Mouse (Mus musculus) urinary bladder, postnatal 4 days (tissue): ENCODE data around the gene Ifna2.

Experiments
- DNase-seq, 2 experiments: peaks; one replicate each; pipeline ENCODE4 v3.0.0; 2021 to 2022; ENCODE audit warnings: low spot score in 2 of 2

Ifna2 gene

DNA sequence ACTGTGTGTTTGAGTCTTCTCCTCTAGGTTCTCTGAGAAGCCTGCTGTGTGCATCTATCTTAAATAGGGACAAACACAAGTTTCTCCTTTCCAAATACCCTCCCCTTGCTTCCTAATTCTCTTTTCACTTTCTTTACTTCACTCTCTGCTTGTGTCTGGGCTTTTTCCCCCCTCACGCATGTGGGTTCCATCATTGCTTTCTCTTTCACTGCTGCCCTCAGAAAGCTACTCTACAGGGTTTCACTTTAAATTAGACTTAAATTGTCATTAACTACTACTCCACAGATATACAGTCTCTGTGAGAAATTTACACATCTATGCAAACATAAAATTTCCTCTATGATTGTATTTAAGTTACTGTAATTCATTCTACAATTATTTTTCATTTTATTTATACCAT is at the start of gene Ifna2:
Ifna2 (minus strand) TSS at position 101 of the 400 bp plus-strand sequence.
- no peak for DNase-seq

- no peak for DNase-seq
Measured at GRCm38 (mm10) chr4:88727324-88727723, 43.6 kb upstream of the Ifna2 start.

- DNase-seq: no peak
Measured at GRCm38 (mm10) chr4:88726727-88727126, 43.0 kb upstream of the Ifna2 start.

DNA sequence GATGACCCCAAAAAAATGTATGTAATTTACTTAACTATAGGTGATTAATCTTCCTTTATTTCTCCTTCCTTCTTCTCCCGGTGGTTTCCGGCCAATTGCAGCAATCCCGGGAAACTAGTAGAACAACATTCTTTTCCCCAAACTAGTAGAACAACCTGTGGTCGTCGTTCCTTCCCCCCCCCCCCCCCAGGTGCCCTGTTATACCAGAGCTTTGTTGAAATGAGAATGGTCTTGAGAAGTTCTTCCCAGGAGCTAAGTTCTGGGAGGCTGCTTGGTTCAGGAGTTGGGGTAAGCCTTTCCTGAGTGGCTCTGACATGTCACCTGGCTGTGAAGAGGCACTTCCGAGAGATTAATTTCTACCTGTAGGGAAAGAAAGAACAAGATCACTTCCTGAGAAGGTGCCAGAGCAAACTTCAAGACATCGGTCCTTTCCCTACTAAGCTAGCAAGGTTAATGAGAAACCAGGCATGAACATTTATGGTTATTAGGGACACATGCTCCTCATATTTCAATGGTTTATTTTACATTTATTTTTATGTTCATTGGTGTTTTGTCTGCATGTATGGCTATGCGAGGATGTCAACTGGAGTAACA is 39.9 kb upstream of the Ifna2 start:
- no peak for DNase-seq

DNA sequence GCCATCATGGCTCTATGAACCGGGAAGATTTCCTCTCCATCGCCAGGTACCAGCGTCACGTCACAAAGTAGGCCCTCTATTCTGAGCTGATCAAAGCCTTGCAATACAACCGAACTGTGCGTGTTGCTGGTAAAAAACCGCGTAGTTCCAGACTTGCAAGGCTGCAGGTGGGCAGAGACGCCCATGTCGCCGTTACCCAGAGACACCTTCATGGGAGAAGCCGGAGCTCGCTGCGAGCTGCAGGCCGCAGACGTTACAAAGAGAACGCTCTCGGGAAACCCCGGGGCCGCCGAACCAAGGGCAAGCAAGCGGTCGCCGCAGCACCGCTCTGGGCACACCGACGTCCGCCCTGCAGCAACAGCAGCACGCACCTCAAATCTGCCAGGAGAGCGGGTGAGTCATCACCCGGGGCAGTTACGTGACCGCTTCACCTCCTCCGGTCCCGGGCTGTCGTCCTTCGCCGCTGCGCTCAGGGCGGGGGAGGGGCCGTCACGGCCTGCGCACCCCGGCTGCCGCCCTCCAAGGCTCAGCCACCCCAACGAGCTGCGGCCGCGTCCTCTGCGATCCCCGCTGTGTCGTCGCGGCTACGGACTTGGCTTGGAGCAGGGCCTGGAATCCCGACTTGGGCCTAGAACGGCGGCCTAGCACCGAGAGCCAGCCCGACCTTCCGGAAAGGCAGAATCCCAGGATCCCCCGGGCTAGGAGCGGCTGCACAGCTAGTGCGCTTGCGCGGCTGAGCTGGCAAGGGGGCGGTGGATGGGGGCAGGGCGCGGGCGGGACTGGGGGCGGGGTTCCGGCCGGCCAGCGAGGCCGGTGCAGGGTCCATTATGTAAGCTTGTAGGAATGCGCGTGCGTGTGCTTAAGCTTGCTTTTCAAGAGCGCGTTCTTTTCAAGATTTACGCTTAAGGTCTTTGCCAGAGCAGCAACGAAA is 38.3 kb upstream of the Ifna2 start, which contains the start of the genes Gm26566 and Klhl9:
Gm26566 (plus strand) TSS at position 15 of the 931 bp plus-strand sequence.
Klhl9 (minus strand) TSS at position 675 of the 931 bp plus-strand sequence.
- peak; percentile 92 to 93 for DNase-seq

- no peak for DNase-seq
Measured at GRCm38 (mm10) chr4:88718715-88719114, 35.0 kb upstream of the Ifna2 start.

- no peak for DNase-seq
Measured at GRCm38 (mm10) chr4:88715059-88715458, 31.3 kb upstream of the Ifna2 start.

- DNase-seq: no peak
Measured at GRCm38 (mm10) chr4:88714281-88714680, 30.6 kb upstream of the Ifna2 start.

DNA sequence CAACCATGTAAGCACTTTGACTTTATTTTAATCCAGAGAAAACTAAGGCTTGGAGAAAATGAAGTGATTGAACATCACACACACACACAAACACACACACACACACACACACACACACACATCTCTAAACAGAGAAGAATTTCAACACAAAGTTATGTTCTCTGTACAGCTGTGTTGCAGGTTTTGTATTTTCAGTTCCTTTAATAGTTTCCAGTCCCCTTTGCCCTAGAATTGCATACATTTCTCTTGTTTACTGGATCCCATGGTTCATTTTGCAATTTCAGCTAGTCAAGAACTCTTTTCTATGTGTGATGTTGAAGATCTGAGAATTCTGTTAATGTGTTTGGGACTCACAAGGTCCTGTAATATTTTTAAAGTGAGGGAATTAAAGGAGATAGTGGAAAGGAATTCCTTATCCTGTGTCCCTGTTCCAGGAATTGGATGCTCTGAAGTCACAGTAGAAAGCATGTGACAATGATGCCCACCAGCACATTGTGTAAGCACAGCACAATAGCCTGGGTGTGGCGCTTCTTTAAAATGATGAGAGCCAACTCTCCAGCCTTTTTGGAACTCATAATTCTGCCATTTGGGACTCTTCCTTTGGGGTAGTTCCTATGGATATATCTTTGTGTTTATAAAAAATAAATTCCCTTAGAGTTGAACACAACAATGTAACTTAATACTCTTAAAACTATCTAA is 23.6 kb upstream of the Ifna2 start:
- DNase-seq: no peak

DNA sequence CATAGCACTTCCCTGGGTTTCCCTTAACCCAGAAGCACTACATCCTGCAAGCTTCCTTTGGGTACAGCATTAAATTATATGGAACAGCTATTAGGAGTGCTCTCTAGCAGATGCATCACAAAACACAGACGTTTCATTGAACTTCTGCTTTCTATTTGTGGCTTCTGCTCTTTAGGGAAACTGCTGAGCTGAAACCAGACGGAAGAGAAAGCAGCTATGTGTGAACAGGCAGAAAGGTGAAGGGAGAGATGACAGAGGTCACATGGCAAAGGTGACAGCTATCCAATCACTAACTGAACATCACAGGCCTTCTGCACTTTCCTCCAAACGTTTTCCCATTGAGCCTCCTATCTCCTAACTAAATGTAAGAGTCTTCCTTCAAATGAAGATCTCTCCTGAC is 22.2 kb upstream of the Ifna2 start:
- DNase-seq: no peak

DNA sequence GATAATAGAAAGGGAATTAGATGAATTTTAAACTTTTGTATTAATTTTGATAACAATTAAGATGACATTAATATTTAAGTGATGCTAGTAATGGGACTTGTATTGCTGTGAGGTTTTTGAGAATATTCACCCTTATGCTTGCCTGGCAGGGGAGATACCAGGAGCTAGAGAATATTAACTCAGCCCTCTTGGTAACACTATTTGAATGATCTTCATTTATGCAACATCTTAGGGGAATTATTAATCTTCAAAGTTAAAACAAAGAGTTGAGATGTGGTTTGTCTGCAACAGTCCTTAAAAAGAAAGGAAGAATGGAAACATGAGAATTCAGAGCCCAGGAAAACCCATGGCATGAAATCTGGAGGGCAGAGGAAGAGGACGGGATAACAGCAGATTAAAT is 15.6 kb upstream of the Ifna2 start:
- no peak for DNase-seq

DNA sequence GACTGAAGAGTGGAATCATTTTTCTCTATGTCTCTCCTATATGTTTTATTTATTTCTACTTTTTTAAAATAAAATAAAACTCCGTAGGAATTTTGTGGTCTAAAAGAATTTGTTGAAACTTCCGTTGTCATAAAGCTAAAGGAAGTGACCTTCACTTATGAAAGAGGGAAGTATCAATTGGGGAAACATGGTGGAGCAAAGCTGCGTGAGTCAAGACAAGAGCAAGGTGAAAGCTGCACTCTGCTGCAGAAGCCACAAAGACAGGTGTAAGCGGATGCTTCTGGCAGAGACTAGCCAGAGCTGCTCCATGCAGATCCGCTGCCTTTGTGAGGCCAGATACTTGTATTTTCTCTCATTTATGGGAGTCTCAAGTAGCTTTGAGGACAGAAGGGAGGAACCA is 15.1 kb upstream of the Ifna2 start:
- DNase-seq: no peak

- no peak for DNase-seq
Measured at GRCm38 (mm10) chr4:88697753-88698152, 14.0 kb upstream of the Ifna2 start.

DNA sequence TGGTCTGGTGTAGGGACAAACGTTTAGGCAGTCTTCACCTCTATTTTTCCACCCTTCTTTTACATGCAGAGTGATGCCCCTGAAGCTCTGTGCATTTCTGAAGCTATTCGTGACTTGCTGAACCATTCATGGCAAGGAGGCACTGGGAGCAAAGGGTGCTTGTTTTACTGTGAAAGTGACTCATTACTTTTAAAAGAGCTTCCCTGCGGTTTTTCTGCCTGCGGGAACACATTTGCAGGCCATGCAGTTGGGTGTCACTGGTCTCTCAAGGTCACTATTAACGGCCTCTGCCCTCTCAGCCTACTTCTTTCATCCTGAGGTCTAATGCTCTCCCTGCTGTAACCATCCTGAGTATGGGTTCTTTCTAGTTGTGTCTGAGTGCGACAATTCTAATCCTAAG is 13.4 kb upstream of the Ifna2 start:
- no peak for DNase-seq

DNA sequence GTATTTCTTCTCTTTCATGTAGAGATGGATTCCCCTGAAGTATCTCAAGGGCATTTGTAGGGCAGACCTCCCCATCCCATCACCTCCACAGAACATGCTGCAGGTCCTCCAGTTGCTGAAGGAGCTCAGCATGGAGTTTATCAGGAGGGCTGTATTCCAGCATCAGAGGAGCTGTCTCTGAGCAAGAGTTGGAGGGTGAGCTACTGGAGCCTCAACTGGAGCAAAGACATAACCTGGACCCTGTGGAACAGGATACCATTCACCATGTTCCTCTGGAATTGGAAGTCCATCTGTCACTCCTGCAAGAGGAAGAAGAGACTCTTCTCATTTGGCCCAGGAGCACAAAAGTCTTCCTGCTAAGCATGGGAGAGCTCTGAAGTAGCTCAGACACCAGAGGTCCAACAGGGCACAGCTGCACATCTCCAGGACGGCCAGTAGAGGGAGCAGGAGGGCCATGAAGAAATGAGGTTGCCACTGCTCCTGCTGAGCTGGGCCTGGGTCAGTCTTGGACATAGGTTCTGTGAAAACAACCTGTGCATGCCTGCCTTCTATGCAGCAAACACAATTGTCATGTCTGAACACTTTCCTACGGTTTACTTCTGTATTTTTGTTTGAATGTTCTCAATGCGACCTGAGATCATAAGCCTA is 12.6 kb upstream of the Ifna2 start:
- DNase-seq: peak; percentile 53 to 75

DNA sequence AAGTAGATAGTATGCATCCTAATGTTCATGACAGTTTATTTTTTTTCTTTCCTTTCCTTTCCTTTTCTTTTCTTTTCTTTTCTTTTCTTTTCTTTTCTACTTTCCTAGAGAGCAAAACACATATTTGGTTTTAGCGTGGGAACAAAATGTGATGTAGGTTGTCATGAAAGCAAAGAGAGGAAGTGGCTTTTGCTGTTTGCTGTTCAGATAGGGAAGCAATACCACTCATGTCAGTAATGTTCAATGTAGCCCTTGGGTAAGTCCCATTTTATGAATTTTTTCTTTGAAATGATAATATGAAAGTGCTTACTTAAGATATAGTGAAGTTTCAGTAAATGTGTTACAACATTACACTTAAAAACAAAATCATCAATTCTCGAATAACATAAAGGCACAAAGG is 9.7 kb upstream of the Ifna2 start:
- no peak for DNase-seq

- no peak for DNase-seq
Measured at GRCm38 (mm10) chr4:88692537-88692936, 8.8 kb upstream of the Ifna2 start.

DNA sequence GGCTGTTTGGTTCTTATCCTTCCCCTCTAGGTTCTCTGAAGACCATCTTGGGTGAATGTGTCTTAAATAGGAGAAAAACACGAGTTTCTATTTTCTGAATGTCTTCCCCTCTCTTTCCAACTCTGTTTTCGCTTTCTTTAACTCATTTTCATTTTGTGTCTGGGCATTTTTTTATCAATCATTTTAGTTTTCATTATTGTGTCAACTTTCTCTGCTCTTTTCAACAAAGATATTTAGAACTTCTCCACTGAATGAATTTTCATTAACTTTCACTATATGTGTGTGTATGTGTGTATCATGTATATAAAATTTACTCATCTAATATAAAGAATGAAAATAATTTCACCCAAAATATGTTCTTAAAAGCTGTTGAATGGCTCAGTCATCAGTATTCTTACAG is 7.5 kb upstream of the Ifna2 start, which contains the start of gene Ifnab:
Ifnab (minus strand) TSS at position 101 of the 400 bp plus-strand sequence.
- no peak for DNase-seq

DNA sequence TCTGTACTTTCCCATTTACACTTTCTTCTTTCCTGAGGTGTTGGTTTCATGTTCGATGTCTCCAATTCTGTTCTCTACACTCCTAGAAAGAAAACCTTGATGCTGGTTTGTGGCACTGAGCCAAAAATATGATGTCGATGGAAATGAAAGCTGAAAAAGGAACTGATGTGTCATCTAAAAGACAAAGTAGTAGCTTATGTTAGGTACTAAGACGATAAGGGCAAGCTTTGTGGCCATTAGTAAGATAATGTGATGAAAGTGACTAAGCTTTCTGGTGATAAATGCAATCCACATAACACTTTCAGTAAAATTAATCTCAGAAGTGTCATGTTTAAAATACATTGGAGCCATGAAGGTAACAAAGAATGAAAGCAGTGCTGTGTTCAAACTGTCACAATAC is 2.4 kb downstream of the Ifna2 start:
- no peak for DNase-seq

DNA sequence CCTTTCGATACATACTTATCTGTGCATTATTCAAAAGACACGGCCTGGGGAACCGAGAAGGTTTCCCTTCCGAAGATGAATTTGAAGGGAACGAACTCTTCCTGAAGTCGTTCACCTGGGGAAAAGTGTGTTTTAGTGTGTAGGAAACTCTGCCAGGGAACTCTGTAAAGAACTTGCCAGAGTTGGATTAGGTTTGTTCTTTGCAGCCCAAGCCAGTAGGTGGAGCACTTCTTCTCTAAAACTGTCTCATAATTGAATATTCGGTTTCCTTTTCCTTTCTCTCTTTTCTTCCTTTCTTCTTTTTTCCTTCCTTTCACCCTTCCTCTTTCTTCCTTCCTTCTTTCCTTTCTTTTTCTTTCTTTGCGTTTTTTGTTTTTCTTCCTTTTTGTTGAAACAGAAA is 3.4 kb downstream of the Ifna2 start:
- no peak for DNase-seq

DNA sequence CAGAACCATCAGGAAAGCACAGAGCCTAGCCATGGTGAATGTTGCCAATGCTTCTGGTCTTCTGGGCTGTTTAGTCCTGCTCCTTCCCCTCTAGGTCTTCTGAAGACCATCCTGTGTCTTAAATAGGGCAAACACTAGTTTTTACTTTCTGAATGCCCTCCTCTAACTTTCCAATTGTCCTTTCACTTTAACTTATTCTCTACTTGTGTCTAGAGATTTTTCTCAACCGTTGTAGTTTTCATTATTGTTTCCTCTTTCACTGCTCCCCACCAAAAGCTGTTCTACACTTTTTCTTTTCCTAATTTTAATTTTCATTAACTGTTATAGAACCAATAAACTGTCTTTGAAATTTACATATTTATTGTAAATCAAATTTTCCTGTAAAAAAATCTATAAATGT is 6.9 kb downstream of the Ifna2 start, which contains the start of gene Ifna16:
Ifna16 (minus strand) TSS at position 101 of the 400 bp plus-strand sequence.
- DNase-seq: no peak

- DNase-seq: no peak
Measured at GRCm38 (mm10) chr4:88655461-88655860, 28.3 kb downstream of the Ifna2 start.
